Mouse (Mus musculus) liver, adult 2 months (tissue): ENCODE data around the gene Vdac1.

Experiments
- CTCF ChIP-seq: fragments of 200-500 bp; IDR thresholded peaks from 2 replicates; pipeline ENCODE4 v1.5.1; 2011; ENCODE audit warnings: low read depth, low read length, control low read depth
- POLR2A ChIP-seq: fragments of 200-500 bp; IDR thresholded peaks from 2 replicates; pipeline ENCODE4 v1.6.1; 2011; ENCODE audit warnings: low read length, control low read depth; ENCODE audit not compliant: insufficient read depth; ENCODE audit errors: extremely low read depth

GRCm38 (mm10) chr11:52431594-52431993 lies 70.9 kb downstream of the Vdac1 start:
- TF ChIP-seq POLR2A (no peak), CTCF (no peak)
